Mouse (Mus musculus) c-Kit-negative CD71-positive TER-119-positive erythroid progenitor cells, embryonic 14.5 days (primary cell): ENCODE data around the gene Coq8b.
"Not testable (repeated sequence)": the region's sequence is repeated elsewhere in the genome, so short reads cannot be mapped to it uniquely, and the experiment has no call there.

ENCODE experiments used
- DNase-seq: peaks from one replicate; pipeline ENCODE4 v3.0.0-alpha.2; 2013; ENCODE audit warnings: low read depth, low spot score

The Coq8b gene

GRCm38 (mm10) chr7:27228865-27229264 is 4.0 kb upstream of the Coq8b start:
- no peak for DNase-seq

- peak; percentile 47 for DNase-seq
Measured at GRCm38 (mm10) chr7:27230781-27231180, 2.0 kb upstream of the Coq8b start.

- DNase-seq, result no peak
Measured at GRCm38 (mm10) chr7:27231693-27232331, 1.0 kb upstream of the Coq8b start.

GRCm38 (mm10) chr7:27233300-27233699 is 477 bp downstream of the Coq8b start:
- no peak for DNase-seq

GRCm38 (mm10) chr7:27235726-27236125 is 2.9 kb downstream of the Coq8b start:
- no peak for DNase-seq

GRCm38 (mm10) chr7:27237527-27237926 is 4.7 kb downstream of the Coq8b start:
- no peak for DNase-seq

GRCm38 (mm10) chr7:27238568-27238967 is 5.7 kb downstream of the Coq8b start:
- DNase-seq, result no peak

GRCm38 (mm10) chr7:27243211-27243610 is 10.4 kb downstream of the Coq8b start:
- DNase-seq, result no peak

GRCm38 (mm10) chr7:27244088-27244487 is 11.3 kb downstream of the Coq8b start:
- not testable (repeated sequence) for DNase-seq

GRCm38 (mm10) chr7:27249146-27249545 is 16.3 kb downstream of the Coq8b start:
- DNase-seq, result no peak

- no peak for DNase-seq
Measured at GRCm38 (mm10) chr7:27249928-27250327, 17.1 kb downstream of the Coq8b start.

- no peak for DNase-seq
Measured at GRCm38 (mm10) chr7:27251946-27252345, 19.1 kb downstream of the Coq8b start.

- no peak for DNase-seq
Measured at GRCm38 (mm10) chr7:27255721-27256120, 22.9 kb downstream of the Coq8b start.

GRCm38 (mm10) chr7:27257046-27257851 is 24.4 kb downstream of the Coq8b start:
- DNase-seq, result no peak

- no peak for DNase-seq
Measured at GRCm38 (mm10) chr7:27257852-27258204, 25.0 kb downstream of the Coq8b start.

GRCm38 (mm10) chr7:27258205-27258899 is 25.5 kb downstream of the Coq8b start, which contains the start of gene Numbl:
Numbl (plus strand) TSS chr7:27258433.
- peak; percentile 95 for DNase-seq

- DNase-seq, result no peak
Measured at GRCm38 (mm10) chr7:27259271-27259721, 26.5 kb downstream of the Coq8b start.

- DNase-seq, result no peak
Measured at GRCm38 (mm10) chr7:27259771-27260170, 26.9 kb downstream of the Coq8b start.

GRCm38 (mm10) chr7:27260856-27261255 is 28.0 kb downstream of the Coq8b start:
- DNase-seq, result no peak

GRCm38 (mm10) chr7:27261888-27262287 is 29.1 kb downstream of the Coq8b start:
- DNase-seq, result no peak

- DNase-seq, result no peak
Measured at GRCm38 (mm10) chr7:27264761-27265160, 31.9 kb downstream of the Coq8b start.

- no peak for DNase-seq
Measured at GRCm38 (mm10) chr7:27266515-27267128, 33.8 kb downstream of the Coq8b start.
